In genomic region chr10:79959847-79960601, GRCm38 (mm10) we compare ENCODE assay signal across 8 mouse cellular contexts. TPM values are rescaled to one million over a fixed set of nuclear protein-coding genes. Genes with fewer than 3 reads are reported as not detected.
A peak's percentile ranks its signal among the peaks of the same experiment; 100 is the strongest.
DNase-seq lines count a peak whose midpoint lies in the region; ATAC-seq and TF ChIP-seq lines count a peak whose summit lies in the region.

Gene Wdr18, plus strand, starts transcription at chr10:79960152.

- peak; percentile 78 for TF ChIP-seq CTCF in E14TG2a.4 (conservative IDR thresholded peaks at IDR 0.05; ENCODE audit: low read length)
- TF ChIP-seq CTCF in heart, postnatal 0 days (IDR thresholded peaks at IDR 0.05; ENCODE audit: low read depth), result peak; percentile 99
- peak; percentile 98 for TF ChIP-seq CTCF in testis, adult 2 months (IDR thresholded peaks at IDR 0.05; ENCODE audit: control insufficient read depth, insufficient read depth, insufficient replicate concordance, low read depth, low read length)

- under 1% methylated on average over 61 of the region's 61 CpGs for WGBS in forebrain, embryonic 12.5 days
- WGBS in heart, postnatal 0 days, result under 1% methylated on average over 61 of the region's 61 CpGs
- under 1% methylated on average over 61 of the region's 61 CpGs for WGBS in liver, embryonic 16.5 days (ENCODE audit: insufficient replicate concordance)
- WGBS in neural tube, embryonic 13.5 days, result under 1% methylated on average over 61 of the region's 61 CpGs

- peak within 1 kb of the TSS; percentile 38 for H3K27ac ChIP-seq in forebrain, embryonic 12.5 days
- peak within 1 kb of the TSS; percentile 71 for H3K27ac ChIP-seq in heart, postnatal 0 days (ENCODE audit: low read depth)
- H3K27ac ChIP-seq in liver, embryonic 16.5 days (ENCODE audit: low read length), result peak within 1 kb of the TSS; percentile 25; the same call in 1 of the 2 replicates
- H3K27ac ChIP-seq in neural tube, embryonic 13.5 days (replicated peaks), result peak within 1 kb of the TSS; percentile 76
- peak within 1 kb of the TSS; percentile 77 for H3K27ac ChIP-seq in testis, adult 2 months (ENCODE audit: control insufficient read depth, insufficient read depth, low read depth, low read length)

- TF ChIP-seq EP300 in heart, postnatal 0 days (IDR thresholded peaks at IDR 0.05; ENCODE audit: low read depth), result no peak

- H3K27me3 ChIP-seq in E14TG2a.4 (ENCODE audit: insufficient read depth, low read length), result no peaks in the 10 kb centered on the region
- H3K27me3 ChIP-seq in forebrain, embryonic 12.5 days, result peaks cover 5% of the 10 kb centered on the region; the same call in 1 of the 2 replicates
- no peaks in the 10 kb centered on the region for H3K27me3 ChIP-seq in heart, postnatal 0 days (ENCODE audit: control insufficient read depth, insufficient read depth, low read length)
- no peaks in the 10 kb centered on the region; the same call in 1 of the 2 replicates for H3K27me3 ChIP-seq in liver, embryonic 16.5 days (ENCODE audit: control insufficient read depth, insufficient read depth, low read depth, low read length)
- H3K27me3 ChIP-seq in neural tube, embryonic 13.5 days, result no peaks in the 10 kb centered on the region
- H3K27me3 ChIP-seq in testis, adult 2 months (ENCODE audit: control insufficient read depth, insufficient read depth, low read length), result no peaks in the 10 kb centered on the region

- peak within 1 kb of the TSS; percentile 81 for H3K9ac ChIP-seq in forebrain, embryonic 12.5 days
- H3K9ac ChIP-seq in heart, postnatal 0 days (replicated peaks; ENCODE audit: low read depth, low read length), result peak within 1 kb of the TSS; percentile 68
- peak within 1 kb of the TSS; percentile 77 for H3K9ac ChIP-seq in liver, embryonic 16.5 days (ENCODE audit: low read depth, low read length)
- H3K9ac ChIP-seq in neural tube, embryonic 13.5 days, result peak within 1 kb of the TSS; percentile 85

- peaks cover 44% of the 10 kb centered on the region for H3K36me3 ChIP-seq in E14TG2a.4 (ENCODE audit: insufficient read depth, low read length)
- peaks cover 36% of the 10 kb centered on the region for H3K36me3 ChIP-seq in forebrain, embryonic 12.5 days (replicated peaks)
- peaks cover 31% of the 10 kb centered on the region for H3K36me3 ChIP-seq in heart, postnatal 0 days (replicated peaks; ENCODE audit: control insufficient read depth, insufficient read depth, low read length)
- peaks cover 12% of the 10 kb centered on the region; the same call in 1 of the 2 replicates for H3K36me3 ChIP-seq in liver, embryonic 16.5 days (ENCODE audit: control insufficient read depth, insufficient read depth)
- H3K36me3 ChIP-seq in neural tube, embryonic 13.5 days, result peaks cover 39% of the 10 kb centered on the region
- H3K36me3 ChIP-seq in testis, adult 2 months (ENCODE audit: control insufficient read depth, insufficient read depth, low read length), result no peaks in the 10 kb centered on the region; the same call in 1 of the 2 replicates

- peak within 1 kb of the TSS; percentile 80 for H3K4me2 ChIP-seq in forebrain, embryonic 12.5 days
- H3K4me2 ChIP-seq in heart, postnatal 0 days (ENCODE audit: low read depth, low read length), result peak within 1 kb of the TSS; percentile 70
- peak within 1 kb of the TSS; percentile 90 for H3K4me2 ChIP-seq in liver, embryonic 16.5 days (ENCODE audit: low read depth, low read length)
- peak within 1 kb of the TSS; percentile 92 for H3K4me2 ChIP-seq in neural tube, embryonic 13.5 days

- peak; percentile 72 for TF ChIP-seq POLR2A in testis, adult 2 months (IDR thresholded peaks at IDR 0.05; ENCODE audit: control insufficient read depth, low read depth, low read length)

- ATAC-seq in forebrain, embryonic 12.5 days (ENCODE audit: low FRiP score), result peak; percentile 95
- ATAC-seq in heart, postnatal 0 days (ENCODE audit: insufficient read depth, low read depth), result peak; percentile 96
- peak; percentile 93 for ATAC-seq in liver, embryonic 16.5 days (ENCODE audit: low read depth)
- ATAC-seq in neural tube, embryonic 13.5 days (ENCODE audit: low read depth), result peak; percentile 98

- H3K4me3 ChIP-seq in E14TG2a.4 (replicated peaks; ENCODE audit: low read length), result peak within 1 kb of the TSS; percentile 100
- peak within 1 kb of the TSS; percentile 89 for H3K4me3 ChIP-seq in forebrain, embryonic 12.5 days (replicated peaks)
- H3K4me3 ChIP-seq in heart, postnatal 0 days (ENCODE audit: low read depth, low read length), result peak within 1 kb of the TSS; percentile 98
- H3K4me3 ChIP-seq in liver, embryonic 16.5 days (ENCODE audit: low read depth, low read length), result peak within 1 kb of the TSS; percentile 85
- peak within 1 kb of the TSS; percentile 96 for H3K4me3 ChIP-seq in neural tube, embryonic 13.5 days
- H3K4me3 ChIP-seq in testis, adult 2 months (ENCODE audit: control insufficient read depth, low read depth, low read length), result peak within 1 kb of the TSS; percentile 92

- no peaks in the 10 kb centered on the region for H3K9me3 ChIP-seq in E14TG2a.4 (ENCODE audit: low read length)
- no peaks in the 10 kb centered on the region for H3K9me3 ChIP-seq in forebrain, embryonic 12.5 days
- H3K9me3 ChIP-seq in heart, postnatal 0 days (replicated peaks; ENCODE audit: control insufficient read depth, low read length), result no peaks in the 10 kb centered on the region
- H3K9me3 ChIP-seq in liver, embryonic 16.5 days (replicated peaks; ENCODE audit: control insufficient read depth, low read length), result no peaks in the 10 kb centered on the region
- H3K9me3 ChIP-seq in neural tube, embryonic 13.5 days, result no peaks in the 10 kb centered on the region

- peaks cover 71% of the 10 kb centered on the region for H3K4me1 ChIP-seq in E14TG2a.4 (replicated peaks; ENCODE audit: low read depth, low read length)
- peaks cover 16% of the 10 kb centered on the region for H3K4me1 ChIP-seq in forebrain, embryonic 12.5 days
- 0 out of 2 replicates have a peak, but pooled peaks cover 7% of the 10 kb centered on the region for H3K4me1 ChIP-seq in heart, postnatal 0 days (ENCODE audit: control insufficient read depth, insufficient read depth)
- peaks cover 16% of the 10 kb centered on the region for H3K4me1 ChIP-seq in liver, embryonic 16.5 days (ENCODE audit: control insufficient read depth, low read depth, low read length)
- H3K4me1 ChIP-seq in neural tube, embryonic 13.5 days (replicated peaks), result peaks cover 17% of the 10 kb centered on the region
- H3K4me1 ChIP-seq in testis, adult 2 months (ENCODE audit: control insufficient read depth, insufficient read depth, low read length), result peaks cover 4% of the 10 kb centered on the region

- peak; percentile 100 for DNase-seq in c-Kit-positive CD71-positive TER-119-positive erythroid progenitor cells, embryonic 14.5 days (ENCODE audit: low spot score)
- DNase-seq in heart, postnatal 0 days (ENCODE audit: low spot score), result peak; percentile 99
- peak; percentile 99 for DNase-seq in kidney, postnatal 4 days

RNA-seq across cellular contexts. Expression of gene Wdr18, which starts in this region (rescaled TPM):
- 94.4 and 96.0 TPM in 2 replicates for polyA plus RNA-seq in forebrain, embryonic 12.5 days (2016; fragmentation: Nextera tagmentation; extraction: Ambion mirVana)
- 29.3 and 51.5 TPM in 2 replicates for total RNA-seq in heart, postnatal 0 days (2014; rRNA removed; ENCODE audit: low replicate concordance)
- polyA plus RNA-seq in heart, postnatal 0 days (2015; fragmentation: Nextera tagmentation; extraction: Ambion mirVana), result 54.3 and 58.4 TPM in 2 replicates
- 42.2 and 44.7 TPM in 2 replicates for polyA plus RNA-seq in liver, embryonic 16.5 days (2015; fragmentation: Nextera tagmentation; extraction: Ambion mirVana)
- 67.0 and 85.7 TPM in 2 replicates for polyA plus RNA-seq in neural tube, embryonic 13.5 days (2015; fragmentation: Nextera tagmentation; extraction: Ambion mirVana)
- polyA plus RNA-seq in testis, adult 2 months (2012; rRNA removed), result 33.9 and 36.5 TPM in 2 replicates

Comparison
In these comparisons a context has a peak if more than half of its experiments do, and no peak if none do; other contexts are left out.
1. Peak in every context shown above with its lines: DNase-seq, ATAC-seq, H3K4me3 ChIP-seq and H3K27ac ChIP-seq.
2. H3K27ac ChIP-seq: peak in every context shown above with its lines; median percentile 77 in testis, adult 2 months; 76 in neural tube, embryonic 13.5 days; 71 in heart, postnatal 0 days; 38 in forebrain, embryonic 12.5 days; 25 in liver, embryonic 16.5 days.